8 mouse cellular contexts compared by ENCODE assay signal in genomic region chr9:116138595-116139134, GRCm38 (mm10). TPM values are rescaled to one million over a fixed set of nuclear protein-coding genes. Genes with fewer than 3 reads are reported as not detected.
DNase-seq lines count a peak whose midpoint lies in the region; ATAC-seq and TF ChIP-seq lines count a peak whose summit lies in the region.
"Had no signal": no experiment of that assay in that cellular context is flagged by ENCODE, and none has a peak within 500 bp of the region (broad histone marks: within the 10 kb centered on the region; RNA-seq: fewer than 3 reads in every experiment).

No protein-coding gene starts in this region.

- ATAC-seq in stomach, embryonic 15.5 days (ENCODE audit: insufficient read depth, low FRiP score, low read depth): no peak
- ATAC-seq in stomach, postnatal 0 days (ENCODE audit: low FRiP score, low TSS enrichment): no peak; the same call in 1 of the 2 replicates
- peak; percentile 41; the same call in 1 of the 2 replicates for ATAC-seq in forebrain, embryonic 12.5 days (ENCODE audit: low FRiP score)

- no peaks in the 10 kb centered on the region for H3K27me3 ChIP-seq in stomach, embryonic 15.5 days (replicated peaks)
- H3K27me3 ChIP-seq in stomach, postnatal 0 days (ENCODE audit: control insufficient read depth, insufficient read depth, low read length): no peaks in the 10 kb centered on the region
- no peaks in the 10 kb centered on the region for H3K27me3 ChIP-seq in forebrain, embryonic 12.5 days
- no peaks in the 10 kb centered on the region for H3K27me3 ChIP-seq in limb, embryonic 10.5 days (ENCODE audit: low read depth, poor library complexity, severe bottlenecking)
- H3K27me3 ChIP-seq in thymus, adult 2 months (ENCODE audit: control insufficient read depth, insufficient read depth, low read length): no peaks in the 10 kb centered on the region

- no peaks in the 10 kb centered on the region for H3K9me3 ChIP-seq in stomach, embryonic 15.5 days
- no peaks in the 10 kb centered on the region for H3K9me3 ChIP-seq in stomach, postnatal 0 days (ENCODE audit: control insufficient read depth, low read length)
- H3K9me3 ChIP-seq in forebrain, embryonic 12.5 days: no peaks in the 10 kb centered on the region
- no peaks in the 10 kb centered on the region for H3K9me3 ChIP-seq in limb, embryonic 10.5 days (replicated peaks)
- H3K9me3 ChIP-seq: megakaryocyte, embryonic 14.5 days had no signal

- 0 out of 2 replicates have a peak overlapping the region, but pooled peaks have one; percentile 1 for H3K27ac ChIP-seq in stomach, embryonic 15.5 days
- H3K27ac ChIP-seq in stomach, postnatal 0 days (replicated peaks): no peak overlapping the region
- H3K27ac ChIP-seq in forebrain, embryonic 12.5 days: no peak overlapping the region
- H3K27ac ChIP-seq in limb, embryonic 10.5 days: peak overlapping the region; percentile 72
- H3K27ac ChIP-seq in thymus, adult 2 months (ENCODE audit: control insufficient read depth, insufficient read depth, low read length): peak overlapping the region; percentile 65; the same call in 1 of the 2 replicates

- H3K36me3 ChIP-seq in stomach, embryonic 15.5 days: 0 out of 2 replicates have a peak, but pooled peaks cover 2% of the 10 kb centered on the region
- no peaks in the 10 kb centered on the region for H3K36me3 ChIP-seq in stomach, postnatal 0 days (ENCODE audit: control insufficient read depth, insufficient read depth, low read length)
- no peaks in the 10 kb centered on the region for H3K36me3 ChIP-seq in forebrain, embryonic 12.5 days (replicated peaks)
- H3K36me3 ChIP-seq in limb, embryonic 10.5 days: peaks cover 6% of the 10 kb centered on the region; the same call in 1 of the 2 replicates
- no peaks in the 10 kb centered on the region for H3K36me3 ChIP-seq in thymus, adult 2 months (ENCODE audit: control insufficient read depth, insufficient read depth, low read length)

- WGBS in stomach, embryonic 15.5 days: 72% methylated on average over 11 of the region's 11 CpGs
- 79% methylated on average over 11 of the region's 11 CpGs for WGBS in stomach, postnatal 0 days
- WGBS in forebrain, embryonic 12.5 days: 67% methylated on average over 11 of the region's 11 CpGs
- 29% methylated on average over 11 of the region's 11 CpGs for WGBS in limb, embryonic 10.5 days
- 9% methylated on average over 11 of the region's 11 CpGs for WGBS in thymus, adult 2 months

- TF ChIP-seq CTCF in stomach, postnatal 0 days (IDR thresholded peaks at IDR 0.05; ENCODE audit: low read depth): no peak
- no peak for TF ChIP-seq CTCF in thymus, adult 2 months (IDR thresholded peaks at IDR 0.05; ENCODE audit: borderline replicate concordance, control insufficient read depth, extremely low read depth, insufficient read depth, low read length, poor library complexity)

- TF ChIP-seq POLR2A in thymus, adult 2 months (IDR thresholded peaks at IDR 0.05; ENCODE audit: control insufficient read depth, extremely low read depth, insufficient read depth, low read length, poor library complexity): no peak

- no peak overlapping the region for H3K4me3 ChIP-seq in stomach, embryonic 15.5 days (replicated peaks)
- H3K4me3 ChIP-seq in stomach, postnatal 0 days (ENCODE audit: low read depth, low read length): no peak overlapping the region
- no peak overlapping the region for H3K4me3 ChIP-seq in forebrain, embryonic 12.5 days (replicated peaks)
- H3K4me3 ChIP-seq in limb, embryonic 10.5 days: no peak overlapping the region
- no peak overlapping the region for H3K4me3 ChIP-seq in thymus, adult 2 months (ENCODE audit: control insufficient read depth, insufficient read depth, low read length)

- no peak overlapping the region for H3K4me2 ChIP-seq in stomach, embryonic 15.5 days
- no peak overlapping the region for H3K4me2 ChIP-seq in stomach, postnatal 0 days (replicated peaks; ENCODE audit: low read depth)
- H3K4me2 ChIP-seq in forebrain, embryonic 12.5 days: no peak overlapping the region

- no peak for TF ChIP-seq EP300 in stomach, postnatal 0 days (optimal IDR thresholded peaks at IDR 0.05)

- peaks cover 2% of the 10 kb centered on the region; the same call in 1 of the 2 replicates for H3K4me1 ChIP-seq in stomach, embryonic 15.5 days
- 0 out of 2 replicates have a peak, but pooled peaks cover 2% of the 10 kb centered on the region for H3K4me1 ChIP-seq in stomach, postnatal 0 days (replicated peaks; ENCODE audit: control insufficient read depth, insufficient read depth)
- peaks cover 18% of the 10 kb centered on the region for H3K4me1 ChIP-seq in forebrain, embryonic 12.5 days
- peaks cover 44% of the 10 kb centered on the region for H3K4me1 ChIP-seq in limb, embryonic 10.5 days
- H3K4me1 ChIP-seq in thymus, adult 2 months (replicated peaks; ENCODE audit: control insufficient read depth, insufficient read depth, low read length): peaks cover 39% of the 10 kb centered on the region

- DNase-seq in stomach, postnatal 0 days (ENCODE audit: low spot score): no peak
- peak; percentile 83 for DNase-seq in limb, embryonic 10.5 days (ENCODE audit: low spot score)
- peak; percentile 52 for DNase-seq in thymus, adult 2 months
- DNase-seq in cerebellum, postnatal 36 days: no peak
- no peak for DNase-seq in heart, adult 8-10 months (ENCODE audit: low spot score)

- H3K9ac ChIP-seq in stomach, embryonic 15.5 days: no peak overlapping the region
- no peak overlapping the region for H3K9ac ChIP-seq in stomach, postnatal 0 days (ENCODE audit: low read length)
- no peak overlapping the region for H3K9ac ChIP-seq in forebrain, embryonic 12.5 days

RNA-seq across cellular contexts. Expression of gene Tgfbr2, which starts 36.5 kb away (rescaled TPM):
- polyA plus RNA-seq in stomach, embryonic 15.5 days (2015; fragmentation: Nextera tagmentation; extraction: Ambion mirVana): 30.8 and 32.6 TPM in 2 replicates
- 16.8 and 18.5 TPM in 2 replicates for polyA plus RNA-seq in stomach, postnatal 0 days (2015; fragmentation: Nextera tagmentation; extraction: Ambion mirVana)
- polyA plus RNA-seq in forebrain, embryonic 12.5 days (2016; fragmentation: Nextera tagmentation; extraction: Ambion mirVana): 7.5 and 7.8 TPM in 2 replicates
- 9.8 and 14.1 TPM in 2 replicates for polyA plus RNA-seq in limb, embryonic 10.5 days (2016; fragmentation: Nextera tagmentation; extraction: Ambion mirVana)
- polyA plus RNA-seq in thymus, adult 2 months (2012; rRNA removed): 57.2 and 60.1 TPM in 2 replicates
- 10 to 100 TPM; 33.5 to 39.3 (median 35.0) TPM for total RNA-seq in heart, adult 8-10 months (2022)

Comparison
In these comparisons a context has a peak if more than half of its experiments do, and no peak if none do; other contexts are left out.
1. H3K27ac ChIP-seq: peak in stomach, embryonic 15.5 days (single experiment), limb, embryonic 10.5 days (single experiment) and thymus, adult 2 months (single experiment); none in stomach, postnatal 0 days (single experiment) and forebrain, embryonic 12.5 days (single experiment).
2. DNase-seq: peak in limb, embryonic 10.5 days (single experiment) and thymus, adult 2 months (single experiment); none in stomach, postnatal 0 days (single experiment), cerebellum, postnatal 36 days (0 of 2) and heart, adult 8-10 months (single experiment).